Mouse (Mus musculus) left cerebral cortex, adult 2 months (tissue): Measurements from ENCODE around the gene Akap7. TPM values are rescaled to one million over a fixed set of nuclear protein-coding genes. Genes with fewer than 3 reads are reported as not detected.
A peak's percentile ranks its signal among the peaks of the same experiment; 100 is the strongest.
"Not testable (repeated sequence)": the region's sequence is repeated elsewhere in the genome, so short reads cannot be mapped to it uniquely, and the experiment has no call there.

Experiments
- DNase-seq, 2 experiments: peaks; one replicate each; pipeline ENCODE4 v3.0.0; 2021 to 2022; ENCODE audit warnings: low spot score in 2 of 2, mixed read lengths in 1 of 2; ENCODE audit errors: extremely low spot score in 1 of 2
- H3K27ac ChIP-seq: fragments of 200-600 bp; 2 replicates; pipeline ENCODE4 v1.8.1; 2022
- H3K4me3 ChIP-seq: fragments of 200-600 bp; 2 replicates; pipeline ENCODE4 v1.8.1; 2022
- CTCF ChIP-seq: fragments of 200-600 bp; IDR thresholded peaks from 2 replicates; pipeline ENCODE4 v1.8.1; 2022; ENCODE audit warnings: antibody characterized with exemption, mild to moderate bottlenecking, moderate library complexity
- intact Hi-C: fragments of 180-260 bp; cut with DNase I; formaldehyde crosslinking; loops from one replicate; pipeline ENCODE4 v1.15.1; 2025
- total RNA-seq, 2 experiments: library from RNA; stranded (reverse); gene quantifications; 2 replicates each; pipeline ENCODE4 v1.2.3; 2021

The Akap7 gene
- total RNA-seq, 2 experiments from 2014 or later: 65.5 to 68.1 TPM

GRCm38 (mm10) chr10:25179030-25179429 lies 128.6 kb downstream of the Akap7 start:
- no peak for DNase-seq
- no peak for TF ChIP-seq CTCF
- H3K4me3 ChIP-seq: no peak overlapping the region
- H3K27ac ChIP-seq: no peak overlapping the region; the same call in 1 of the 2 replicates
- intact Hi-C loops: no loop called here

GRCm38 (mm10) chr10:25177270-25177669 lies 130.4 kb downstream of the Akap7 start:
- H3K27ac ChIP-seq: no peak overlapping the region
- TF ChIP-seq CTCF: no peak
- DNase-seq: no peak
- intact Hi-C loops: no loop called here
- H3K4me3 ChIP-seq: no peak overlapping the region

- Histone ChIP-seq H3K27ac (no peak overlapping the region), H3K4me3 (no peak overlapping the region)
- TF ChIP-seq CTCF: no peak
- intact Hi-C loops: no loop called here
- no peak for DNase-seq
Observed at GRCm38 (mm10) chr10:25174872-25175271, 132.8 kb downstream of the Akap7 start.

- no peak for TF ChIP-seq CTCF
- no peak for DNase-seq
- intact Hi-C loops: no loop called here
- no peak overlapping the region for H3K27ac ChIP-seq
- H3K4me3 ChIP-seq: no peak overlapping the region
Observed at GRCm38 (mm10) chr10:25167365-25168194, 140.1 kb downstream of the Akap7 start.

DNA sequence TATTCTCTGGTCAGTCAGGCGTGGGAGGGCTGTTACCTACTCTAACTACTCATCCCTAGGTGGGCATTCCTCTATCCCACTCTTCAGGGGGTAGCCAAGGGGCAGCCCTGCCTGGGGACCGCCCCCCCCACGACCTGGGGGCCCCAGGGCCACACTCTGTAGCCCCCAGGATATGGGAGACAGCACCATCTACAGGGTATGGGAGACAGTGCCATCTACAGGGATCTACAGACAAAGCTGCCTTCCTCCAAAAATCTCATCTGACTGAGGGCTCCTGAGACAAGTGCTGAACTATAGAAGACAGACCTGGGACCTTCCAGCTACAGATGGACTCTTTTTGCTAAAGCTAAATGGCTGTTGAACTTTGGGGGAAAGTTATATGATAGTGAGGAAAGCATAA lies 144.2 kb downstream of the Akap7 start:
- H3K27ac ChIP-seq, H3K4me3 ChIP-seq, DNase-seq: not testable (repeated sequence)
- peak; percentile 37 for TF ChIP-seq CTCF
- intact Hi-C loops: loop anchor here (5.0 kb wide), 1 partner anchor 201 kb away; no protein-coding TSS in a partner anchor

DNA sequence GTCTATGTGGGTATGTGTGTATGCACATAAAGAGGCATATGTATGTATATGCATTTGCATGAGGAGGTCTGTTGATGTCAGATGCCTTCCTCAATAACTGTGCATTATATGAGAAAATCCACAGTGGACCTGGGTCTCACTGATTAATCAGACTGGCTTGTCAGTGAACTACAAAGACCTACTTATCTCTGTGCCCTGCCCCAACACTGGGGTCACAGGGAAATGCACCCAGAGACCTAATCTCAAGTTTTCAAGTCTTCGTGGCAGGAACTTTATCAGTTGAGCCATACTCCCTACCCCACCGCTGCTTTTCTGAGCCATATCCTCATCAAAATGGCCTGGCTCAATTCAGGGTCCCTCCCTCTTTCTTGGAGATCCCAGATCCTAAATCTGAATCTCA lies 146.0 kb downstream of the Akap7 start:
- DNase-seq: no peak
- Histone ChIP-seq H3K27ac (no peak overlapping the region), H3K4me3 (no peak overlapping the region)
- intact Hi-C loops: loop anchor here (5.0 kb wide), 1 partner anchor 199 kb away; no protein-coding TSS in a partner anchor
- TF ChIP-seq CTCF: no peak

GRCm38 (mm10) chr10:25158651-25159050 lies 149.0 kb downstream of the Akap7 start:
- intact Hi-C loops: loop anchor here (5.0 kb wide), 1 partner anchor 171 kb away; no protein-coding TSS in a partner anchor
- H3K4me3 ChIP-seq: no peak overlapping the region

DNA sequence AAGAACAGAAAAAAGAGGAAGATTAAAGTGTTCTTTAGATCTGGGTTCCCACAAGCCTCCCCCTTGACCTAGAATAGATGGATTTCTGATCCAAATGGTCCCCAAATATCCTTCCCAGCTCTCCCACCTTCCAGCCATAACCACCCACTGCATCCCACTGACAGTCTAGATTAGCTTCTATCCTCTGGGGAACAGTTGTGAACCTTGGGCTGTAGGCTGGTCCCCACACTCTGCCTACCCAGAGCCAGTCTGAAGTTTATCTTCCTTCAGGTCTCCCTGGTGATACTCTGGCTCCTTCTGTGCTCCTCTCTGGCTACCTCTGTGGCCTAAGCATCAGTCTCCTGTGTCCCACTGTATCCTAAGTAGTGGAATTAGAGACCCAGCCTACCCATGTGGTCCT lies 150.3 kb downstream of the Akap7 start:
- DNase-seq: no peak
- no peak for TF ChIP-seq CTCF

More at GRCm38 (mm10) chr10:25158651-25159050, 149.0 kb downstream of the Akap7 start:
- no peak for DNase-seq
- no peak for TF ChIP-seq CTCF
- H3K27ac ChIP-seq: no peak overlapping the region

GRCm38 (mm10) chr10:25154225-25154624 lies 153.4 kb downstream of the Akap7 start:
- no peak overlapping the region for H3K4me3 ChIP-seq
- no peak for TF ChIP-seq CTCF
- intact Hi-C loops: no loop called here
- no peak for DNase-seq
- no peak overlapping the region for H3K27ac ChIP-seq

More for the DNA sequence above, 150.3 kb downstream of the Akap7 start:
- Histone ChIP-seq H3K4me3 (no peak overlapping the region), H3K27ac (no peak overlapping the region)
- intact Hi-C loops: loop anchor here (5.0 kb wide), 1 partner anchor 170 kb away; no protein-coding TSS in a partner anchor

DNA sequence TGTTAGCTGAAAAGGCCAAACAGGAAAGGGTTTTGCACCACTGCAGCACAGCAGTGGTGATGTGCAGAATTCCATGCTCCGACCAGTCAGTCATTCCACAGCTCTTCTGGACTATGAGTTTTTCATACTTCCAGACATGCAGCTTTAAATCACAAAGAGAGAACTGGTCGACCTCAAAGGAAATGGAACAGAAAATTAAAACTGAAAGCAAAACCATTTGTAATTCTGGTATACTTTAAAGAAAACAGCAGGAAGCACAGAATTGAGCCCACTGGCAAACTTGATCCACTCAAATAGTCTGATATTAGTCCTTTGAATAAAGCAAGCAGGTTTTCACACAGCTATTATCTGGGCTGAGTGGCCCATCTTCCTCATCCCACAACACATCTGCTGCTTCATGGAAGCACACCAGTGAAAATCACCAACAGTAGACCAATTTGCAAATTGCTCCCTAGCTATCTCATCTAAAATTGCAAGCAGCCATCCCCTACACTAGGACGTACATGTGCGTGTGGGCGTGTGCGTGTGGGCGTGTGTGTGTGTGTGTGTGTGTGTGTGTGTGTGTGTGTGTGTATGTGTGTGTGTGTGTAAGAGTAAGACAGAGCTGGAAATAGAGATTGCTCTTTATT lies 156.4 kb downstream of the Akap7 start:
- no peak overlapping the region for H3K4me3 ChIP-seq
- H3K27ac ChIP-seq: peak overlapping the region; percentile 63
- TF ChIP-seq CTCF: no peak
- intact Hi-C loops: loop anchor here (2.0 kb wide), 1 partner anchor 50 kb away; no protein-coding TSS in a partner anchor
- no peak for DNase-seq

GRCm38 (mm10) chr10:25145851-25146250 lies 161.8 kb downstream of the Akap7 start:
- peak; percentile 33 to 56 for DNase-seq
- Histone ChIP-seq H3K27ac (peak overlapping the region; percentile 74), H3K4me3 (peak overlapping the region; percentile 42)
- intact Hi-C loops: loop anchor here (2.0 kb wide), 1 partner anchor 145 kb away; no protein-coding TSS in a partner anchor
- TF ChIP-seq CTCF: no peak
